Mouse (Mus musculus) embryo, embryonic 10.5 days (tissue): ENCODE data around the gene Cck.
"Not testable (repeated sequence)": the region's sequence is repeated elsewhere in the genome, so short reads cannot be mapped to it uniquely, and the experiment has no call there.

Source experiments
- DNase-seq: peaks from one replicate; pipeline ENCODE4 v3.0.0-alpha.2; 2015; ENCODE audit warnings: low spot score

Cck gene

DNA sequence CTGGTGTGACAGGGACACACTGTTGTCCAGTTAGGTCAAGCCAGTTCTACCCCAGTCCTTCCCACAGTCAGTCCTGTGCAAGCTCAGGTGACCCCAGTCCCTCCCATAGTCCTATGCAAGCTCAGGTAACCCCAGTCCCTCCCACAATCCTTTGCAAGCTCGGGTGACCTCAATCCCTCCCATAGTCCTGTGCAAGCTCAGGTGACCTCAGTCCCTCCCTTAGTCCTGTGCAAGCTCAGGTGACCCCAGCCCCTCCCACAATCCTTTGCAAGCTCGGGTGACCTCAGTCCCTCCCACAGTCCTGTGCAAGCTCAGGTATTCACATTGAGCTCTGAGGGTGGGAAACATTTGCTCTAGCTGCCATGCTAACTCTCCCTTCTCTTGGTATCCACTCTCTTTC is 35.5 kb downstream of the Cck start:
- DNase-seq, result no peak

DNA sequence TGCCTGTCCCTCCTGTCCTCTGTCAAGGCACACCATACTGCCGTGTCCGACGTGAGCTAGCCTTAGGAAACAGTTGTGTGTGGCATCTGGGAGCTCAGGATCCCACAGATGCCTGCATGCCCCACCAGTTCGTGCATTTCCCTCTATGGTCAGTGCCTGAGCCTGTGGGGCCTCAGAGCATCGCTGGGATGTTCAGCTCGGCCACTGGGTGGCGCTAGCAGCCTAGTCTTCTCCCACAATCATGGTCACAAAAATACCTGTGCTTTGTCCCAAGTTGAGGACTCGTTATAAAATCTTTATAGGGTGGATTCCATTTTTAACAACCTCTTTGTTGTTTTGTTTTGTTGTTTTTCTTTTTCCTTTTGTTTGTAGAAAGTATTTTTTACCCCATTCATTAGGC is 37.0 kb downstream of the Cck start:
- peak; percentile 70 for DNase-seq

DNA sequence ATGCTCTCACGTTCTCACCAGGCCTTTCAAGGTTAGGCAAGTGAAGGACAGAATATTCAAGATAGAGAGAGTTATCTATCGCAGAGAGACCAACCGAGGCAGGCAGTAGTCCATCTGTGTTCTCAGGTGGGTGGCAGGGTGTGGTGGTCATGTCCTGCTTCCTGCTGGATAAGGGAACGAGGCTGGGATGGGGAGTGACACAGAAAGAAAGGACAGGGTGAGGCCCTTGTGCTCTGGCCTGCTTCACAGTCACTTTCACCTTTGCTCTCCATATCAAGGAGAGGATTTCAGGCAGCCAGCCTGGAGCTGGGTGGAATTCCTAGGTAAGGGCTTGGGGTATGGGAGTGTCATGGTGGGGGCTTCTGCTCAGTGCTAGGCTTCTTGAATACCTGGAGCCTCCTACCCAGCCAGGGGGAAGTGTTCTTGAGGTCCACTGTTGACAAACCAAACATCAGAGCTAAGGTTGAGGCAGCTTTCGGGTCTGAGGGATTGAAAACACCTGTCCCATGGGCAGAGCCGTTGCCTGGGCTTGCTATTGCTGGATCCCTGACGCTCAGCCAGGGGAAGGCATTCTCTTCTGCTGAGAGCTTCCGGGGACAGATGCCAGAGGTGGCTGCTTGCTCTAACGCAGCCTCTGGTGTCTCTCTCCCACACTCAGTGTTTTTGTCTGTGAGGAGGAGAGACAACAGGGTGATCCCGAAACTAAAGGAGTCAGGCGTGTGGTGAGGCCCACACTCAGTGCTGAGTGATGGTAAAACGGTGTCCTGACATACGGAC is 38.6 kb downstream of the Cck start:
- no peak for DNase-seq

DNA sequence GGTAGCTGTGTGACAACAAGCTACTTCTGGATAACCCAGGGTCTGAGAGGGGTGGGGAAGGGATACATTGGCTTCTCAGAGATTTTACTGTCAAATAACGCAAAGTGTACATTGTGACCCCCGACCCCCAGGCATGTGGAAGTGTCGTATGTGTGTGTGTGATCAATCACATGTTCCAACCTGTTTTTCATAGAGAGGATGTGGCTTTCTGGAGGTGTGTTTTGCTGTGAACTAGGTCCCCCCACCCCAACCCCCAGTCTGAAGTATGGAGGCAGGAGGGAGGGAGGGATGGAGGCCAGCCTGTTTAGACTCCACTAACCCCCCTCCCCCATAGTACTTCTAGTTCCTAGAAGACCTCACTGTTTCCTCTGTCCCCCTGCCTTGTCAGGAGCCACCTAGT is 40.6 kb downstream of the Cck start:
- DNase-seq, result no peak

DNA sequence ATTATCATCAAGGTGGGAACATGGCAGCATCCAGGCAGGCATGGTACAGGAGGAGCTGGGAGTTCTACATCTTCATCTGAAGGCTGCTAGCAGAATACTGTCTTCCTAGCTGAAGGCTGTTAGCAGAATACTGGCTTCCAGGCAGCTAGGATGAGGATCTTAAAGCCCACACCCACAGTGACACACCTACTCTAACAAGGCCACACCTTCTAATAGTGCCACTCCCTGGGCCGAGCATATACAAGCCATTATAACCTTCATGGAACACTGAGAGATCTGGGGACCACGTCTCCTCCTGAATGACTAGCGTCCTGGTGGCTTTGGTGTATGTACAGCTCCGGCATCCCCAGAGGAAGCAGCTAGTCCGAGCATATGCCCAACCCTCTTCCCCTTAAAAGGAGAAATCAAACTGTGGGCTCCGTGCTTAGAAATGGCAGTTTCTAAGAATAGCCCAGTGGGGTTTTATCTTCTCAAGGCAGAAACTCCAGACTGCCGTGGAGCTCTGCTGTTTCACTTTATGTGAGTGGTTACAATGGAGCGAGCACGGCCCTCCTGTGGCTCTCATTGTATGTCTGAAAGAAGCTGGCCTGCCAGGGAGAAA is 43.1 kb downstream of the Cck start:
- not testable (repeated sequence) for DNase-seq

DNA sequence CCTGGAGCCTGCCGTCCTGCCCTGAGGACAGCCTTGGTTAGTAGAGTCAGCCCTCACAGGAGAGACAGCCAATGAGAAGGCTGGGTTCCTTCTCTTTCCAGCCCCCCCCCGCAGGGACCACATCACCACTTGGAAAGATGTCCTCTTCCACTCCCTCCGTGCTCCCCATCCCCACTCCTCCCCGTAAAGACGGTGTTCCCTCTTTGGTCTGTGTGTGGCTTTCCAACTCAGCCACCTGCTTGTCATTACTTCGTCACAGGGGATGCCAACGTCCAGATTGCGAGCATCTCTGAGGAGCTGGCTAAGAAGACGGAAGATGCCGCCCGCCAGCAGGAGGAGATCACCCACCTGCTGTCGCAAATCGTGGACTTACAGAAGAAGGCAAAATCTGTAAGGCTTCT is 49.1 kb downstream of the Cck start:
- DNase-seq, result no peak

DNA sequence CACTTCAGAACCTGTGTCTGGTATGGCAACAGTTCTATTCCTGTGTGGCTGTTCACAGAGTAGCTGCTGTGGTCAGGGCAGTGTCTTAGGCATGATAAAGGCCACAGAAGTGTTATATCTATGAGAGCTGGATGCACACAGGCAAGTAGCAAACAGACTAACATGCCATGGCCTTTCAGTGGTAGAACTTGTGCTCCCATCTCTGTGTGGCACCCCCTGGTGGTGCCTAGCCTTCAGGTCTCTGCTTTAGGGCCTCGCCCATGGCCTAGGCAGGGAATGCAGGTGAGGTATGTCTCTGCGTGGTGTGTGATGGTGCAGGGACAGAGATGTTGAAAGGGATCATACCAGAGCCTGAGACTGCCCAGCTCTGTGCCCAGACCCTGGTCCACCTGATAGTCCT is 50.1 kb downstream of the Cck start:
- DNase-seq, result no peak

DNA sequence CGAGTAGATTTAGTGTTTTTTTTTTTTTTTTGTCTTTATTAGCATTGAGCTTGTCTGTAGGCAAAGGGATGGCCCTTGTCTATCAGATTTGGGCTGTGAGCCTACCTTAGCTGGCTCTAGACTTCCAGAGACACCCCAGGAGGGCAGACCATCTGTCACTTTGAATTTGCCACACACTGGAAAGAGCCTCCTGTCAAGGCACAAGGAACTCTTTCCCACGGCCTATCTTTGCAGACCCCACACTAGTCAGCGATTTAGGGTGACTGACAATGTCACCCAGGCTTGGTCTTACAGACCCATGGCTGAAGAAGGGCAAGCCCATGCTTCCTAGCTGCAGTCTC is 51.2 kb downstream of the Cck start:
- no peak for DNase-seq

DNA sequence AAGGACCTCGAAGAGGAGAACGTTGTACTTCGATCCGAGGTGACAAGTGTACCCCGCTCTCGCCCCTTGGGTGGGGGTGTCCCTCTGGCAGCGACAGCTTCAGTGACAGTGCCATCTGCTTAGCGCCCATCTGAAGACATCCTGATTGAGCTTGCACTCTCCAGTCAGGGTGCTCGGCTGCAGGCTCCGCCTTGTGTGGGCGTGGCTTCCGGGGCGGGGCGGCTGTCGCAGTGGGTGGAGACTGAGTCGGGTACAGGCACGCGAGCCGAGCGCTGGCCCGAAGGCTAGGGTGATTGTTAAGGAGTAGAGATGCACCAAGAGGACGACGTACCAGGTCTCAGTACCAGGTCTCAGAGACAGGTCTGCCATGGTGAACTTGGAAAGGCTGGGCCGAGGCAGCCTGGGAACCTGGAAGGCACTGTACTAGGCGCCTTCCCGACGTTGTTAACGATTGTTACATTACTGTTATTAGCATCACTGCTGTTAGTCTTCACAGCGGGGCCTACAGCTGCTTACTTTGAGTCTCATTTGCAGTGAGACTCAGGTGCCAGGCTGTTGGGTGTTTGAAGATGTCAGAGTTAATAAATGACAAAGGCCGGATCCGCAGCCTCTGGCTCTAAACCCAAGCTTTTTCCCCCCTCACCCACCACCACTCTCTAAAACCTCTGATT is 51.7 kb downstream of the Cck start:
- DNase-seq, result no peak

DNA sequence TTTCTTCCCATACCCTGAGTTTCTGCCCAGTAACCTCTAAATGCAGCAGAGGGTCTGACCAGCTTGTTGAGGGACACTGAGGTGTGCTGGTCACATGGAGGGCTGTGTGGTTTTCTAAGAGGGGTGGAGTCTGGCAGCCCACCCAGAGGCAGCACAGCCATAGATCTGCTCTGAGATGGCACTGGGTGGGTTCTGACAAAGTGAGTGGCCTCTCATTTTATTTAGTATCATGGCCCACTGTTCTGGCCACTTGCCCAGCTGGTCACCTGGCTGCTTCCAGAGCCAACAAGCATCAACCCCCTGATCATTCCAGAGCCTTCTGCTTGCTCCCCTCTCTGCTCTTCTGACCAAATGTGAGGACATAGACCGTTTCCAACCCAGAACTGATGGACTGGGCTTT is 53.3 kb downstream of the Cck start:
- no peak for DNase-seq
